Mouse (Mus musculus) MEL (cell line): ENCODE data around the gene Palm. TPM values are rescaled to one million over a fixed set of nuclear protein-coding genes. Genes with fewer than 3 reads are reported as not detected.

Source experiments
- DNase-seq: peaks from one replicate; pipeline ENCODE4 v3.0.0; 2011; ENCODE audit warnings: low read depth, low spot score
- H3K27ac ChIP-seq: 2 replicates; pipeline ENCODE4 v1.5.1; 2012; ENCODE audit warnings: low read depth, mild to moderate bottlenecking, control low read depth, low read length, moderate library complexity; ENCODE audit not compliant: control insufficient read depth
- H3K27me3 ChIP-seq, 2 experiments: fragments of 150-350 bp in 1 of 2; sonication (generic) in 1 of 2; 2 replicates each; pipeline ENCODE4 v1.6.1; 2012; ENCODE audit warnings: low read length in 2 of 2, mild to moderate bottlenecking in 2 of 2, improper control_type of control experiment in 1 of 2, moderate library complexity in 1 of 2; ENCODE audit not compliant: insufficient read depth in 2 of 2, control insufficient read depth in 1 of 2
- H3K36me3 ChIP-seq, 2 experiments: 2 replicates each; pipeline ENCODE4 v1.6.1; 2012 to 2014; ENCODE audit warnings: low read length in 2 of 2, improper control_type of control experiment in 1 of 2, inconsistent platforms in 1 of 2, mild to moderate bottlenecking in 1 of 2; ENCODE audit not compliant: insufficient read depth in 2 of 2, control insufficient read depth in 1 of 2
- H3K4me1 ChIP-seq, 2 experiments: fragments of 150-350 bp in 1 of 2; sonication (generic) in 1 of 2; 2 replicates each; pipeline ENCODE4 v1.6.1; 2012; ENCODE audit warnings: low read length in 2 of 2, improper control_type of control experiment in 1 of 2, mild to moderate bottlenecking in 1 of 2; ENCODE audit not compliant: insufficient read depth in 2 of 2, control insufficient read depth in 1 of 2
- H3K4me3 ChIP-seq, 2 experiments: fragments of 150-350 bp in 1 of 2; sonication (generic) in 1 of 2; 2 replicates each; pipeline ENCODE4 v1.5.1; 2012; ENCODE audit warnings: low read depth in 2 of 2, low read length in 2 of 2, mild to moderate bottlenecking in 2 of 2, moderate library complexity in 2 of 2, control low read depth in 1 of 2, improper control_type of control experiment in 1 of 2; ENCODE audit not compliant: control insufficient read depth in 1 of 2, insufficient read depth in 1 of 2
- H3K79me2 ChIP-seq: 2 replicates; pipeline ENCODE4 v1.6.1; 2012; ENCODE audit warnings: mild to moderate bottlenecking, low read length, moderate library complexity; ENCODE audit not compliant: control insufficient read depth, poor library complexity, insufficient read depth
- H3K9ac ChIP-seq: 2 replicates; pipeline ENCODE4 v1.6.1; 2012; ENCODE audit warnings: low read depth, mild to moderate bottlenecking, control low read depth, low read length, moderate library complexity; ENCODE audit not compliant: control insufficient read depth, poor library complexity, severe bottlenecking
- H3K9me3 ChIP-seq: fragments of 150-350 bp; sonication (generic); replicated peaks from 2 replicates; pipeline ENCODE4 v1.6.1; 2012; ENCODE audit warnings: mild to moderate bottlenecking, low read length, improper control_type of control experiment, moderate library complexity; ENCODE audit not compliant: insufficient read depth
- CHD1 ChIP-seq: IDR thresholded peaks from 2 replicates; pipeline ENCODE4 v1.6.1; 2012; ENCODE audit warnings: low read depth, mild to moderate bottlenecking, inconsistent platforms, low read length, improper control_type of control experiment
- CHD2 ChIP-seq: IDR thresholded peaks from 2 replicates; pipeline ENCODE4 v1.6.1; 2011; ENCODE audit warnings: low read length, improper control_type of control experiment
- CTCF ChIP-seq, 3 experiments: IDR thresholded peaks in 2 of 3; conservative IDR thresholded peaks in 1 of 3; 2 replicates each; pipeline ENCODE4 v1.5.1; 2011 to 2012; ENCODE audit warnings: low read length in 3 of 3, low read depth in 2 of 3, mild to moderate bottlenecking in 2 of 3, improper control_type of control experiment in 1 of 3, inconsistent platforms in 1 of 3, mixed read lengths in 1 of 3, moderate library complexity in 1 of 3; ENCODE audit not compliant: control insufficient read depth in 1 of 3, insufficient read depth in 1 of 3, poor library complexity in 1 of 3, severe bottlenecking in 1 of 3
- ELF1 ChIP-seq: IDR thresholded peaks from 2 replicates; pipeline ENCODE4 v1.6.1; 2014; ENCODE audit warnings: low read depth, mild to moderate bottlenecking, inconsistent platforms, low read length, improper control_type of control experiment, moderate library complexity
- EP300 ChIP-seq, 2 experiments: IDR thresholded peaks; 2 replicates each; pipeline ENCODE4 v1.6.1; 2011; ENCODE audit warnings: improper control_type of control experiment in 2 of 2, low read length in 2 of 2, low read depth in 1 of 2, mild to moderate bottlenecking in 1 of 2
- ETS1 ChIP-seq: IDR thresholded peaks from 2 replicates; pipeline ENCODE4 v1.6.1; 2012; ENCODE audit warnings: low read depth, mild to moderate bottlenecking, inconsistent platforms, low read length, improper control_type of control experiment, moderate library complexity
- GATA1 ChIP-seq: IDR thresholded peaks from 2 replicates; pipeline ENCODE4 v1.6.1; 2011; ENCODE audit warnings: low read depth, low read length, improper control_type of control experiment
- HCFC1 ChIP-seq: IDR thresholded peaks from 2 replicates; pipeline ENCODE4 v1.6.1; 2012; ENCODE audit warnings: low read depth, mild to moderate bottlenecking, inconsistent platforms, low read length, improper control_type of control experiment, moderate library complexity
- MAX ChIP-seq: IDR thresholded peaks from 2 replicates; pipeline ENCODE4 v1.6.1; 2011; ENCODE audit warnings: low read length, improper control_type of control experiment
- MAZ ChIP-seq: IDR thresholded peaks from 2 replicates; pipeline ENCODE4 v1.6.1; 2012; ENCODE audit warnings: low read depth, mild to moderate bottlenecking, inconsistent platforms, low read length, improper control_type of control experiment
- MEF2A ChIP-seq: IDR thresholded peaks from 2 replicates; pipeline ENCODE4 v1.6.1; 2014; ENCODE audit warnings: low read depth, mild to moderate bottlenecking, inconsistent platforms, low read length, improper control_type of control experiment; ENCODE audit not compliant: poor library complexity, insufficient replicate concordance, severe bottlenecking; ENCODE audit errors: extremely low read depth
- MXI1 ChIP-seq: IDR thresholded peaks from 2 replicates; pipeline ENCODE4 v1.6.1; 2011; ENCODE audit warnings: mild to moderate bottlenecking, low read depth, low read length, improper control_type of control experiment
- MYB ChIP-seq: IDR thresholded peaks from 2 replicates; pipeline ENCODE4 v1.6.1; 2011; ENCODE audit warnings: mild to moderate bottlenecking, low read depth, low read length, improper control_type of control experiment
- NRF1 ChIP-seq: IDR thresholded peaks from 2 replicates; pipeline ENCODE4 v1.6.1; 2014; ENCODE audit warnings: low read depth, mild to moderate bottlenecking, inconsistent platforms, low read length, improper control_type of control experiment, moderate library complexity; ENCODE audit not compliant: poor library complexity, insufficient read depth, severe bottlenecking
- POLR2A ChIP-seq, 2 experiments: IDR thresholded peaks; 2 replicates each; pipeline ENCODE4 v1.6.1; 2011 to 2012; ENCODE audit warnings: low read length in 2 of 2, mild to moderate bottlenecking in 2 of 2, control low read depth in 1 of 2, improper control_type of control experiment in 1 of 2, low read depth in 1 of 2, moderate library complexity in 1 of 2; ENCODE audit not compliant: control insufficient read depth in 1 of 2, insufficient read depth in 1 of 2, poor library complexity in 1 of 2
- POLR2AphosphoS2 ChIP-seq: IDR thresholded peaks from 2 replicates; pipeline ENCODE4 v1.6.1; 2011; ENCODE audit warnings: low read length, improper control_type of control experiment
- POLR2AphosphoS5 ChIP-seq: IDR thresholded peaks from 2 replicates; pipeline ENCODE4 v1.6.1; 2012; ENCODE audit warnings: low read depth, borderline replicate concordance, mild to moderate bottlenecking, inconsistent platforms, low read length, moderate library complexity, mixed read lengths
- RAD21 ChIP-seq: IDR thresholded peaks from 2 replicates; pipeline ENCODE4 v1.6.1; 2011; ENCODE audit warnings: mild to moderate bottlenecking, low read depth, low read length, improper control_type of control experiment
- RCOR1 ChIP-seq: IDR thresholded peaks from 2 replicates; pipeline ENCODE4 v1.6.1; 2012; ENCODE audit warnings: low read depth, mild to moderate bottlenecking, inconsistent platforms, low read length, improper control_type of control experiment
- SIN3A ChIP-seq: IDR thresholded peaks from 2 replicates; pipeline ENCODE4 v1.6.1; 2012; ENCODE audit warnings: low read length, improper control_type of control experiment, inconsistent platforms
- SMC3 ChIP-seq: IDR thresholded peaks from 2 replicates; pipeline ENCODE4 v1.6.1; 2011; ENCODE audit warnings: low read depth, low read length, improper control_type of control experiment
- TCF12 ChIP-seq: IDR thresholded peaks from 2 replicates; pipeline ENCODE4 v1.6.1; 2014; ENCODE audit warnings: low read depth, mild to moderate bottlenecking, inconsistent platforms, low read length, improper control_type of control experiment, moderate library complexity
- USF2 ChIP-seq, 2 experiments: IDR thresholded peaks; 2 replicates each; pipeline ENCODE4 v1.6.1; 2011 to 2012; ENCODE audit warnings: improper control_type of control experiment in 2 of 2, low read length in 2 of 2, borderline replicate concordance in 1 of 2, inconsistent platforms in 1 of 2, low read depth in 1 of 2, mild to moderate bottlenecking in 1 of 2; ENCODE audit not compliant: insufficient read depth in 1 of 2
- ZC3H11A ChIP-seq: IDR thresholded peaks from 2 replicates; pipeline ENCODE4 v1.6.1; 2012; ENCODE audit warnings: low read depth, mild to moderate bottlenecking, inconsistent platforms, low read length, improper control_type of control experiment
- ZNF384 ChIP-seq: IDR thresholded peaks from 2 replicates; pipeline ENCODE4 v1.6.1; 2012; ENCODE audit warnings: low read depth, mild to moderate bottlenecking, inconsistent platforms, low read length, improper control_type of control experiment
- polyA plus RNA-seq, 2 experiments: library from polyadenylated mRNA; stranded (reverse) in 1 of 2; unstranded in 1 of 2; fragments of >175 nt in 1 of 2; fragments of >200 nt in 1 of 2; gene quantifications; 2 replicates each; pipeline versions ENCODE4 v1.2.1 to v1.2.4; 2012; ENCODE audit warnings: low replicate concordance in 2 of 2, low read depth in 1 of 2; ENCODE audit not compliant: insufficient read length in 2 of 2, insufficient read depth in 1 of 2, missing spikeins in 1 of 2
- total RNA-seq: library from RNA; depleted of rRNA; stranded (reverse); fragments of 300-350 nt; gene quantifications from 2 replicates; pipeline ENCODE4 v1.2.3, GENCODE M21; 2012

The Palm gene
- total and polyA plus RNA-seq, 3 experiments = 4.8 to 15.5 TPM; not detected in 1

DNA sequence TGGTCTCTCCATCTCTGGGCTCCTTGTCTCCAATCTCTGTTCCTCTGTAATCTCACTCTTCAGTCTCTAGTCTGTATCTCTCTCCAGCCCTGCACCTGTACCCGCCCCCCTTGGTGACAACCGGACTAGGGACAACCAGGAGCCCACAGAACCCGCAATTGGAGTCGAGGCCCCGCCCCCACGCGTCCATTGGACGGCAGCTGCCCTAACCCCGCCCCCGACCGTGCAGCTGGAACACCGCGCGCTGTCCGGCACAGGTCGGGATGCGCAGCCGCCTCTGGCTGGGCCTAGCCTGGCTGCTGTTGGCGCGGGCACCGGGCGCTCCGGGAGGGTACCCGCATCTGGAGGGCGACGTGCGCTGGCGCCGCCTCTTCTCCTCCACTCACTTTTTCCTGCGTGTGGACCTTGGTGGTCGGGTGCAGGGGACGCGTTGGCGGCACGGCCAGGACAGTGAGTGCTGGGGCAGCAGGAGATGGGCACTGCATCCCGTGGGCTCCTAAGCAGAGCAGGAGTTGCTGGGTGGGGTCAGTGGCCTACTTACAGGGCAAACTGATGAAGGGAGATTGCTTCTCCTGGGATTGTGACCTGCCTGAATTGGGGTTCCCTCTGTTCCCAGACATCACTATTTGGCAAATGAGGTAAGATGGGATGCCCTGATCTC is 38.4 kb upstream of the Palm start, which contains the start of gene Fgf22:
Gene Fgf22, plus strand, starts transcription at position 221 of the 661 bp plus-strand sequence.
- TF ChIP-seq SIN3A (no peak), ZNF384 (no peak), EP300 (IDR thresholded peaks at IDR 0.05; ENCODE audit: low read depth in 1 of 2, low read length in 2 of 2) (no peak), POLR2A (IDR thresholded peaks at IDR 0.05; ENCODE audit: control insufficient read depth in 1 of 2, insufficient read depth in 1 of 2, low read depth in 1 of 2, low read length in 2 of 2, poor library complexity in 1 of 2) (no peak), MEF2A (no peak), SMC3 (no peak), RAD21 (no peak), MYB (no peak), RCOR1 (no peak), POLR2AphosphoS2 (no peak), ZC3H11A (no peak), POLR2AphosphoS5 (no peak), ETS1 (no peak), CHD2 (no peak)
- TF ChIP-seq, all 39 proteins: peak for 0
- Histone ChIP-seq H3K4me1 (no peaks in the 10 kb centered on the region), H3K9me3 (no peaks in the 10 kb centered on the region), H3K79me2 (no peaks in the 10 kb centered on the region), H3K27me3 (no peaks in the 10 kb centered on the region), H3K36me3 (peaks cover 0 to 4% of the 10 kb centered on the region in 2 experiments; a peak in 1 of 4 replicates), H3K4me3 (no peak within 1 kb of the TSS), H3K27ac (no peak within 1 kb of the TSS), H3K9ac (no peak within 1 kb of the TSS)
- DNase-seq = no peak

DNA sequence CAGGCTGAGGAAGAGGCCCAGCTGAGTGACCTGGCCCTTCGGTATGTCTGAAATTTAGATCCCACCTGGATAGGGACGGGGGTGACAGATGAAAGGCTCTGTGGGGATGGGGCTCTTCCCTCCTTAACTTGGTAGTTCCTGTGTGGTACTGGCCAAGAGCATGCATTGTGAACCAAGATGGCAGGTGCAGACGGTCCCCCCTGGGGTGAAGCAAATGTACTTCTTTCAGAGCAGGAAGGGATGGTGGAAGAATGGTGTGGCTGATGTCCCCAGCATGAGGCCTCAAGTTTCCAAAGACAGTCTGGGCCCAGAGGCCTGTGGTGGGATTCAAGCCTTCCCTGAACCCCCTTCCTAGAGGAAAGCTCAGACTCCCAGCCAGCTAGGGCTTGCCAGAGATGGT is 37.5 kb upstream of the Palm start:
- Histone ChIP-seq H3K36me3 (peaks cover 0 to 4% of the 10 kb centered on the region in 2 experiments; a peak in 1 of 4 replicates), H3K27ac (no peak overlapping the region)

More for the DNA sequence above, 37.5 kb upstream of the Palm start:
- TF ChIP-seq POLR2AphosphoS2 = no peak
- no peak for TF ChIP-seq HCFC1
- no peak for TF ChIP-seq ZNF384
- TF ChIP-seq POLR2A (IDR thresholded peaks at IDR 0.05; ENCODE audit: control insufficient read depth in 1 of 2, insufficient read depth in 1 of 2, low read depth in 1 of 2, low read length in 2 of 2, poor library complexity in 1 of 2) = no peak
- no peak for TF ChIP-seq CTCF (IDR thresholded peaks at IDR 0.05 in 2 of 3, conservative IDR thresholded peaks at IDR 0.05 in 1 of 3; ENCODE audit: control insufficient read depth in 1 of 3, insufficient read depth in 1 of 3, low read depth in 2 of 3, low read length in 3 of 3, poor library complexity in 1 of 3, severe bottlenecking in 1 of 3)
- no peak for TF ChIP-seq ELF1
- TF ChIP-seq CHD1 = no peak
- TF ChIP-seq GATA1 = no peak
- no peak for TF ChIP-seq NRF1
- TF ChIP-seq MAX = no peak
- TF ChIP-seq POLR2AphosphoS5 = no peak
- TF ChIP-seq ZC3H11A = no peak
- TF ChIP-seq EP300 (IDR thresholded peaks at IDR 0.05; ENCODE audit: low read depth in 1 of 2, low read length in 2 of 2) = no peak
- no peak for TF ChIP-seq MAZ
- no peak for TF ChIP-seq RCOR1
- no peak for TF ChIP-seq TCF12
- no peak for TF ChIP-seq USF2 (IDR thresholded peaks at IDR 0.05; ENCODE audit: borderline replicate concordance in 1 of 2, insufficient read depth in 1 of 2, low read depth in 1 of 2, low read length in 2 of 2)
- TF ChIP-seq MXI1 = no peak
- Histone ChIP-seq H3K27me3 (no peaks in the 10 kb centered on the region), H3K4me1 (no peaks in the 10 kb centered on the region), H3K4me3 (no peak overlapping the region), H3K9ac (no peak overlapping the region), H3K79me2 (no peaks in the 10 kb centered on the region), H3K9me3 (no peaks in the 10 kb centered on the region)
- DNase-seq = no peak
